Mouse (Mus musculus): Measurements from ENCODE around the gene Znrf3.

The Znrf3 gene

DNA sequence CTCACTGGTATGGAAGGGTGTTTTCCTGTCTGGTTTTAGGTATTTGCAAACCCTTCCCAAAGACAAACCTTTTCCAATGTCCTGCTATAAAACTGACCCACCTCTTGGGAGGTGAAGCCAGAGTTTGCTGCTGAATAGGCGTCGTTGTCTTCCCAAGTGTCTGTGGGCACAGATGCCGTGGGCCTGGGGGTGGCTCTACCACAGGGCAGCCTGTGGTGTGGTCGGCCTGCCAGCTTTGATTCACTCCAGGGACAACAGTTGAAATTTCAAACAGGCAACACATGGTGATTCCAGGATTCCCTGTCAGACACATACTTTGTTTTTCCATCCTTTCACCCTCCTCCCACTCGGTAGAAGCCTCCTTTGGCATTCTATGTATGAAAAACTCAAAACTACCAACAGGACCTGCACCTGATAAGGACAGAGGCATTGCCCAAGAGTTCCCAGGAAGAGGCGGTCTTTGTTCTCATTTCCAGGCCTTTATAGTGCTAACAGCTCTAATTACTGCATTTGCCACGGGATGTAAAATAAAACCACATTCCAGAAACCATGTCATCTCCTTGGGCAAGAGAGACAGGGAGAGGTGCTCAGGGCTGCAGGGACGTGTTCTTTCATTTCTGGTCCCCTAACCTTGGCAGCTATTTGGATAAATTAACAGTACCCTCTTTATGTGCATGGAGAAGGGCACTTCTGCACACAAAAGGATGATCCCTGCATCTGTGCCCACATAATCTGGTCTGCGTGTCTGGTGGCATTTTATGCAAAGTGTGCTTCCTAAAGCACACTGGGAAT lies 173.2 kb downstream of the Znrf3 start:
- DNase-seq (ENCODE audit: low read depth, low spot score), result peak; percentile 68

DNA sequence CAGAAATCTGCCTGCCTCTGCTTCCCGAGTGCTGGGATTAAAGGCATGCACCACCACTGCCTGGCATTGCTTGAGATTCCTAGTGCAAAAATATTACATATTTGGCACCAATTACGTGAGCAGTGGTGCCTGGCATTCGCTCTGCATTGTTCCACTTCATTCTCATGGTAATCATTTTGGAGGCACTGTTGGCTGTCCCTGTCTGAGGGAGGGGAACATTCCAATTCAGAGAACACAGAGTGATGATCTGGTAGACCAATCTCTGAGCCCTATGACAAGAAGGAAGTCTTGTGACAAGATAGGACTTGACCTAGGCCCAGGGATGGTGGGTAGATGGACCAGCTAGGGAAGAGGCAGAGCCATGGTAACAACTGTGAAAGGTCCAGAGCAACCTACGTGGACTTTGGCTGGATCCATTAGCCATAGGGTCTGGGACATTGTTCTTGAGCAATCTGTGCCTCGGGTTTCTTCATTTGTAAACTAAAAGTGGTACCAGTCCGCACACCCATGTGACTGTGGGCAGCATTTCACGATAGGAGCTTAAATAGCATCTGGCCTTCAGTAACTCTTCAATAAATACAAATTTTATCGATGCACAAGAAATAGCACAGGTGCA lies 174.7 kb downstream of the Znrf3 start:
- peak; percentile 70 for DNase-seq (ENCODE audit: low read depth, low spot score)

DNA sequence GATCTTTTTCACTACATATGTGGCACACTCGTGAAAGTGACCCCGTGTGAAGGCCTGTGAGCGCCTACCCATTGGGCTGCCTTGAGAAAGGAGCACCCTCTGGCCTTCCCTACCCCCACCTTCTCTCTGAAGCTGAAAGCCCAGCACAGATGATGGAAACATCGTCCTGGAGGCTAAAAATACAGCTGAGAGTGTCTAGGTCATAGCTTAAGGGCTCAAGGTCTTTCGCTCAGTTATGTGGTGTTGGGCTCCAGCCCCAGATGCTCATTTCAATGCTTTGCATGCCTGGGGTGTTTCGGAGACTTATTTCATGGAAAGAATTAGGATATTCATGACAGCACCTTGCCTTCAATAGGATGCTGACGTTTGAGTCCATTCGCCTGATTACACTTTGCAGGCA lies 178.9 kb downstream of the Znrf3 start:
- DNase-seq (ENCODE audit: low read depth, low spot score), result no peak

DNA sequence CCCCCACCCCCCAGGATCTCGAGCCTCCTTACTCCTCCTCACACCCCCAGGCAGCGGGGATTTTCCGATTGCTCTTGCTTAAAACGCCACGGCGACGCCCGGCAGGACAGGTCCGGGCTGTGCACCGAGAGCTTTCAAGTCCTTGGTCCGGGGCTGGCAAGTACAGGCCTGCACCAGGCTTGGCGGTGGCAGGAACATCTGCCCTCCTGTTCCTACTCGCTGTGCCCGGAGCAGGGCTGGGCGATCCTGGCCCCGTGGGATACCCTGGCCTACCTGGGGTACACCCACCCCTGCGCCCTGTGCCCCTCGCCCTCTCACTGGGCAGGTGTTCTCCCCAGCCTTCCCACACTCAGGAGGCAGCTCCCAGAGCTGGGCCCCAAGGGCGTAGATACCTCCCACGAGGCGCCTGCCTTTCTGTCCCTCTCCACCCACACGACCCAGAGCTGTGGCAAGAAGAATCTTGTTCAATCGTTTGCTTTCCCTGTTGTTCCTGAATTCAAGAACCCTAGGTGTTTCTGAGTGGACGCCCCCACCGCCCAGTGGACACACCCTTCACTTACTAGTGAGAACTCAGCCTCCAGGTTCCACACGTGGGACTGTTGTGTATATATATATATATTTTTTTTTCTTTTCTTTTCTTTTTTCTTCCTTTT lies 181.4 kb downstream of the Znrf3 start:
- DNase-seq (ENCODE audit: low read depth, low spot score), result peak; percentile 43

DNA sequence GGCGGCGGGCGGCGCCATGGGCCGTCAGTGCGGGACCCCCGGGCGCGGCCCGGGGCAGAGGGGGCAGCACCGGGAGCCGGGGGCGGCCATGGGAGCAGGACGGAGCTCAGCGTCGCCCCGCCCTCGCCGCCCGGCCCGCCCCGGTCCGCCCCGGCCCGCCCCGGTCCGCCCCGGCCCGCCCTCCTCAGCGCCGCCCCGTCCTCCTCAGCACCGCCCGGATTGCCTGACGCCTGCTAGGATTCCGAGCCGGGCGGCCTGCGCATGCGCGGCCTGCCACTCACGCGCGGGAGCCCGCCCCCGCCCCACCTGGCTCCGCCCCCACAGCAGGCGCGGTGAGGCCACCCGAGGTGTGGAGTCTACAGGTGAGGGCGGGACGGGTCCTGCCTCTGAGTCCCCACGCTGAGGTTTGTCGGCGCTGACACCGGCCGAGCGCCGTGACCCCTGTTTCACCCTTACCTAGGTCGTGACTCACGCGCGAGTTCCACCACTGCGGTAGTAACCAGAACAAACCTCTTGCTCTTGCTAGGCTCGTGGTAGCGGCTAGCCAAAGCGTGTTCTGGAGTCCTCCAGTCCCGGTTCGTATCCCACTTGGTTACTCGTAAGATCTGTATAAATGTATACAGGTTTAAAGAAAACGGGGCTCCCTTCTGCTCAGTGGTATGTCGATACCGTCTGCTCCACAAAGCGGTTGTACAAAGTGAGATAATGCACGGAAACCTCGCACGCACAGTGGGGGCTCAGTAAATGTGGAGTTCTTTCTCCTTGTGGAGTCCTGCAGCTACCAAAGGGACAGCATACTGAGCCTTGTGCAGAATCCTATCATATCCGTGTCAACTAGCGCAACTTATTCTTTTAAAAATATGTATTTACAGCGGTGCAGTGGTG lies 182.9 kb downstream of the Znrf3 start, which contains the start of gene Kremen1:
TSS of gene Kremen1 (minus strand) at position 51 of the 885 bp plus-strand sequence.
- DNase-seq (ENCODE audit: low read depth, low spot score), result peak; percentile 93

DNA sequence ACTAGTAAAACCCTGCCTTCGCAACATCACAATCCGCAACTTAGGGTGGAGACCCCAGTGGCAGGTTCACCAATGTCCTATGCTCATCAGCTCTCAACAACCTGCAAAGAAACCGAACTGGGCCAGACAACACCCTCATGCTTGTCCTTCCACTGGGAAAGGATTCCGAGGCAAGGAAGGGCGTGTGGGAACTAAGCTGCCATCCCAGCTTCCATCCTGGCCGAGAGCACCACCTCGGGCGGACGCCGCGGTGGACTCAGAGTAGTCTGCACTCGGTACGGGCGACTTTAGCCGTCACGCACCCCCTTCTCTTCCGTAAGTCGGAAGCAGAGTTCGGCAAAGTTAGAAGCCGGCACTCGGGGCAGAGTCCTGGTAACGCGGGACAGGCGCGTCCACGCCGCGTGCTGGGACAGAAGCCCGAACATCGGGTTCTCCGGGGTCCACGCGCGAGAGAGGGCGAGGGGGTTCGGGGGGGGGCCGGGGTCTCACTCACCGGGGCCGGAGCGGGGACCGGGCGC lies 183.6 kb downstream of the Znrf3 start:
- DNase-seq (ENCODE audit: low read depth, low spot score), result peak; percentile 68

DNA sequence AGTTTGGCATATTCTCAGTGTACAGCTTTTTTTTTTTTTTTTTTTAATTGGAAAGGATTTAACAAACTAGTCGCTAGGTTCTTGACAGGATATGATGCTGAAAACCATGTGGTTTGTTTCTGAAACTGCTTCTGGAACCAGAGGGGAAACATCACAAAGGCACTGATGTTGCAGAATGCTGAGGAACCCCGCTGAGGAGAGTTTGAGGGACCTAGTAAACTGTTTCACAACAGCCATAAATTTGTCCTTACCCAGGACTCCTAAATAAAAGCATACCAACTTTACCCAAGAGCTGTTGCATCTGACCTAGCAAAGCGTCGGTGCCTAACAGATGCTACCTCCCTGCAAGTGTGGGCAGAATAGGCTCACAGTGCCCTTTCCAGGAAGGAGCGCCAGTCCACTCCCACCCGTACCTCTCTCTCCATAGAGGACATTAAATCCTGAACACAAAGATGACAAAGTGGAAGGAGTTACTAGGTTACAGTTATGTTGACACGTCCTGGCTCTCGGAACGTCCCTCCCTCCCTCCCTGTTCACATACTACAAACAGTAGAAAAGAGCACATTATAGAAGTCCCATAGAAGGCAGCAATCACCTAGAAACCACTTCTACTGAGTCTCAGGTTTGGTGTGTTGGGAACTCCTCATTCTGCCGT lies 184.6 kb downstream of the Znrf3 start:
- DNase-seq (ENCODE audit: low read depth, low spot score), result no peak

DNA sequence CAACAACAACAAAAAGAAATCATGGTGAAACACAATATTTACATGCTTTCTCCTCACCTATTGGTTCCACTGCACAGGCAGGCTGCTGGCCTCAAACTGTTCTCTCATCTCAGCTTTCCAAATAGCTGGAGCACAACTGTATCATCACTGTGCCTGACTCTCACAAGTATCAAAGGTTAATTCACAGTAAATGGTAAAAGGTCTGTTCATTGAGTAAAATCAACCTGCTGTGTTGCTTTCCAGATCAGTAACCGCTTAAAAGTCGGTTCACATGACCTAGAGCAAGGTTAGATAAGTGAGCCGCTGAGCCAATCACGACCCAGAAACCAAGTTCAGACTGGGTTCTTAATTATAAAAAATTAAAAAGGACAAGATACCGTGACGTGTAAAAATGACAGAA lies 186.6 kb downstream of the Znrf3 start:
- DNase-seq (ENCODE audit: low read depth, low spot score), result no peak

DNA sequence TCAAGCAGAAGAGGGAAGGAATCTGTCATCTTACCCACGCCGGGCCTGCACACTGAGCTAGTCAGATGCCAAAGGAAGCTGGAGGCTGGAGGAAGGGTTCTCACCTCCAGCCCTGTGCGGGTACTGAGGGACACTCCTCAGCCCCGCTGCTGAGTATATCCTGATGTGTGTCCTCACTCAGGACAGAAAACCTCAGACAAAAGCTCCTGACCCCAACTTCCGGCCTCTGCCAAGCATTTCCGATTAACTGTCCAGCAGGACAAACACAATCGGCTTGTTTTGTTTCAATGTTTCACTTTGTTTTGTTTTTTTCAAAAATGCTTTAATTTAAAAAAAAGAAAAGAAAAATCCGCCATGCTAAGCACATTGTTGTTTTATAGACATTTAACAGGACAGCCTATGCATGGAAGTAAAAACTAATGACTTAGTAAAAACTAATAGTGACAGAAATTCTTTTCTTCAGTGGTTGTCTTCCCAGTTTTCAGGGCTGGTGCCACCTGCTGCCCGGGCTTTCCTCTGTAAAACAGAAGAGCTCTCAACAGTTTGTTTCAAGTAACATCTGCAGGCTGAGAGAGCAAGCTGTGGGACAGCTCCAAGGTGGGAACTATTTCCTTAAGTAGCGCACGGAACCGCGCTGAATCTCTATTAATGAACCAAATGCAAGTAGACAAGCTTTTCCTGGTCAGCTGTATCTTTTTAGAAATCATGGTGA lies 187.3 kb downstream of the Znrf3 start:
- no peak for DNase-seq (ENCODE audit: low read depth, low spot score)

DNA sequence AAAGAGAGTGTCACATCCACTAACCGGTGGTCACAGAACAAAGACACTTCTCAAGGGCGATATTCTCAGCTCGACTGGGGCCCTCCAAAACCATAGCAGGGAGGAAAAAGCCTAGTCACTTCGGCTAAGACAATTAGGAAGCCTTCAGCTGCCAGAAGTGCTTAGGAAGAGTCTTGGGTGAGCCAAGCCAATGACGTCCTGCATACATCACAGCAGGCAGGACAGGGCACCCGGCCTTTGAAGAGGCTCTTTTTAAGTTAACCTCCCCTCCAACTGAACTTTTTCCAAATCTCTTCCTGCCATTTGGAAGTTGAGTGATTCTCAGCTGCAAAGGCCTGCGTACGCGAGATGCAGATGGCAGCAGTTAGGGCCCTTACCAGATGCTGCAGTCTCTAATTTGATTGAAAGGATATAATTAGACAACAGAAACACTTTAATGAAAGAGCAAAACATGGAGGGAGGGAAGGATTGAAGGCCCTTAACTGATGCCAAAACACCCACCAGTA lies 189.1 kb downstream of the Znrf3 start:
- DNase-seq (ENCODE audit: low read depth, low spot score), result peak; percentile 29

DNA sequence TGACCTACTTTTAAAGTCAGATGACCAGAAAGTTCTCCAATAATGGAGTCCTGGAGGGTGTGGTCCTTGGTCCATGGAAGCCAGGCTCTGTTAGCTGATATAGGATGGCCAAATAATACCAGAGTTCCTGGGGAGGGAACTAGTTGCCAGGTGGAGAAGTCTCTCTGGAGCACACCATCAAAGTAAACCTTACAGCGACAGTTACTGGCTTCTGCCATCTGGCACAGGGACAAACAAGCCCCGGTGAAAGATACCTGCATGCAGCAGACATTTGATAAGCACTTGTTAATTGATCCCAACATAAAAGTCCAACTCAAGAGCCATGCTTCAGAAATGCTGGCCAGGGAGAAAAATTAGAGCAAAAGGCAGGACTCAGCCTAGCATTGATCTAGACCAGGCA lies 190.6 kb downstream of the Znrf3 start:
- DNase-seq (ENCODE audit: low read depth, low spot score), result no peak

DNA sequence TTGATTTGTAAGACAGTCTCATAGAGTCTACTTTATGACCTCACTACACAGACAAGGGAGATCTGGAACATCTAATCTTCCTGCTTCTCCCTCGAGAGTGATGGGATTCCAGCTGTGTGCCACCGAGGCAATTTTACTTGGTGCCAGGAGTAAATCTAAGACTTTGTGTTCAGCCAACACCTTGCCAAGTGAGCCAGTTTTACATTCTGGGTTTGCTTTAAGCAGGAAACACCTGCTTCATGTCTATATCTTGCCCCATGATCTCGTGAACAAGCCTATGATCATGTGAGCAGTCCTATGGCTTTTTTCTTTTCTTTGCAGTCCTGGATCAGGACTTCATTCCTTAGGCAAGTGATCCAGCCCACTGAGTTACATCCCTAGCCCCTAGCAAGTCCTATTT lies 191.1 kb downstream of the Znrf3 start:
- no peak for DNase-seq (ENCODE audit: low read depth, low spot score)

DNA sequence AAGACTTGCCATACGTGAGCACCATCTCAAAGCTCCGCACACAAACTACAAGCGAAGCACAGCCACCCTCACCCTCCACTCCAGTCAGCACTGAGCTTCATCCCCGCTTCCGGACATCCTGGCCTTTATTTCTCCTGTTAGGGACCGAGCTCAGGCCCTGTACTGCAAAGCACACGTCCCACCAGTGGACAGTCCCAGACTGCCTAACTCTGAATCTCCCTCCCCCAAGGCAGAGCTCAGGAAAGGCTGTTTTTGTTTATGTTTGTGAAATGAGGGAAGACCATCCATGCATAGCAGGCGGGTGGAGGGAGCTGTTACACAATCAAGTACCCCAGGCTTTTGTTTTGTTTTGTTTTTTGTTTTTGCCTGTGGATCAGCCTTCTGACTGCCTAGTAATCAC lies 191.9 kb downstream of the Znrf3 start:
- DNase-seq (ENCODE audit: low read depth, low spot score), result no peak

DNA sequence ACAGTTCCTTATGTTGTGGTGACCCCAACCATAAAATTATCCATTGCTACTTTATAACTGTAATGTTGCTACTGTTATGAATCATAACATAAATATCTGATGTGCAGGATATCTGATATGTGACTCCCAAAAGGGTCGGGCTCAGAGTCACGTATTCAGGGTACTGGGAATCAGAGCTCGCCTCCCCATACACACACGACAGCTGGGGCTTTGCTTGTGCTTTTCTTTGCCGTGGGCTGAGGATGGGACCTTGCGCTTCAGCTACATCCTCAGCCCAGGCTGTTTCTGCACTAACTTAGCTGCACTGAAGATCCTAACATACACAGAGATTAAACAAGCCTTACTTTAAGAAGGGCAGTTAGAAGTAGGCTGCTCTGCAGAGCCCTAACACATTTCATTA lies 193.5 kb downstream of the Znrf3 start:
- no peak for DNase-seq (ENCODE audit: low read depth, low spot score)

DNA sequence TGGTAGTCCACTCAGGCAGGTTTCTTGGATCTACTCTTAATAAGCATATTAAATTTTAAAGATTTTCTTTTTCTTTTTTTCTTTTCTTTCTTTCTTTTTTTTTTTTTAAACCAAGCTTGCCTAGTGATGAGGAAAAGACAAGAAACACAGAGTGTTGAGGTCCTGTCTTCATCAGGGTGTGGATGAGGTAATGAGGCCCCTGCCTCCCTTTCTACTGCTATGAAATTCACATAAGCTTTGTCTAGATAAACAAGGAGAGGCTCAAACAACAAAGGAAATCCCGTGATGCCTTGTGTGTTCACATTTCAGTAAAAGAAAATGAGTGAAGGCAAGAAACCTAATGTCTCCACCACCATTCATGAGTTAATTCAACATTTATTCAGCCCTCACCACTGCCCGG lies 196.4 kb downstream of the Znrf3 start:
- no peak for DNase-seq (ENCODE audit: low read depth, low spot score)

DNA sequence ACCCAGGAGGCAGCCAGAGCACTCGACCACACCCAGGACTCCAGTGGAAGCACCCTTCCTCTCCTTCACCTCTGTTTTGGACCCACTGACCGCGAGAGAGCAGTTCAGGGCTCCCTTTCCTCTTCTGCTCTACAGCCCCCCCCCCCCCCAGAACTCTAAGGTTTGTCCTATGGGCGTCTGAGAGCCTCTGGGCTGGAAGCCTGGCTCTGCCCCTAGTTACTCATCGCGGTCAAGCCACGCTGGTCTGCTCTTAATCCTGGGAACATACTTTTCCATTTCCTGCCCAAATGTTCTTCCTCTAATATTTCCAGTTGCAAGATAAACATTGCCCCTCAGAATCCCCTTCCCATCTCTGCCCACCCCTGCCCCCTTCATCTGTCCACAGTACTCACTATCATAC lies 199.2 kb downstream of the Znrf3 start:
- DNase-seq (ENCODE audit: low read depth, low spot score), result no peak

DNA sequence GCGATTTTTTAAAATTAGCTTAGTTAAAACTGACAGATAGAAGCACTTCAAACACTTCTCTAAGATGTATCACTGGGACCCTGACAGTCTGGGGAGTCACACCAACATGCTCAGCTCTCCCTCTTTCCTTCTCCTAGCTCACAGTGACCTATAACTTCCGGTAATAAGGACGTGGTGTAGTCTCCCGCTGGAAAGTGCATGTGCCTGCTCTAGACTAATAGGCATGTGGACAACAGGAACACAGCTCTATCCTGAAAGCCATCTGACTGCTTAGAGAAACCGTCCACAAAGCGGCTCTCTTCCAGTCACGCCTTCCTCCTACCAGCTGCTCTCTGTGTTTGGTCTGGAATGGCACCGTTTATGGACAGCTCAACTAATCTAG lies 199.9 kb downstream of the Znrf3 start:
- no peak for DNase-seq (ENCODE audit: low read depth, low spot score)

DNA sequence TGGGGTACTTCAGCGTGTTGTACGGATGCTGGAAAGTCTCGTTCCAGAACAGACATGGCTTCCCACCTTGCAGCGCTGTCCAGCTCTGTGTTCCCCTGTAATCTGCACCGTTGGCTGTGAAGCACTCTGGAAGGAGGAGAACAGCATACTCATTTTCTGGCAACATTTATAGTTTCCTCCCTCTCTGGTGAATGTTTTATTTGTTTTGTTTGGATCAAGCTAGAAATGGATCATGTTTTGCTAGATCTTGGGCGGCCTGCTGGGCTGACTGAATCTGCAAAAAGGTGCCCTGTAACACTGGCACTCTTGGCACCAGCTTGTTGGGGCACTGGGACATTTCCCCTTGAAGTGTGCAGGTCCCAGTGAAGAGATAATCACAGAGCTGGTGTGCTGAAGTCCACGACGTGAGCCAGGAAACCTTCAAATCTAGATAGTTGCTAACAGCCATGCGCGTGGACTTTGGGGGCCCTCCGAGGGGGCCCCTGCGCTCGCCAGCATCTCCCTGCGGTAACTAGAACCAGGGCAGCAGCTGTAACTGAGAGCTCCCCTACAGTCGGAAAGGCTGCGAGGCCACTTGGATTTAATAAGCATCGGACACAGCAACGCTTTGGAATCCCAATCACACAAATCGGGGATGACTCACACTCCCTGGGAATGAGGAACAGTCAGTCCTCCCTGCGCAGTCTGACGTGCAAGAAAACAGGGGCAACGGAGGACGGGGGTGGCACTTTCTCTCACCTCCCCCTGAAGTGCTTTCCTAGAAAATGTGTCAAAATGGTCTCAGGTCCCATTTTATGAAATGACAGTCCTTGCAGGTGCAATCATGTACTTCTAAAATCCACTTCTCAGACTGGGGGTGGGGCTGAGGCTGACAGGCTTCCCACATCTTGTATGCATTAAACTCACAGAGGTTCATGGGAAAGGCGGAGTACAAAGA lies 200.6 kb downstream of the Znrf3 start:
- no peak for DNase-seq (ENCODE audit: low read depth, low spot score)

DNA sequence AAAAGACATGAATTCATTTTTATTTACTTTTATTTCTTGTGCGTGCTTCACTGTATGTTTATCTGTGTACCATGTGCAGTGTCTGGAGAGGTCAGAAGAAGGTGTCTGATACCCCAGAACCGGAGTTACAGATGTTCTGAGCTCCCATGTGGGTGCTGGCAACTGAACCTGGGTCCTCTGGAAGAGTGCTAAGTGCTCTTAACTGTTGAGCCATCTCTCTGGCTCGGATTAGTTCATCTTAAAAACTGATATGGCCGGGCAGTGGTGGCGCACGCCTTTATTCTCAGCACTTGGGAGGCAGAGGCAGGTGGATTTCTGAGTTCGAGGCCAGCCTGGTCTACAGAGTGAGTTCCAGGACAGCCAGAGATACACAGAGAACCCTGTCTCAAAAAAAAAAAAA lies 201.4 kb downstream of the Znrf3 start:
- DNase-seq (ENCODE audit: low read depth, low spot score), result no peak

Data from ZHBTc4 (cell line).